Comparison of ENCODE assay signal across 8 mouse cellular contexts in genomic region chr14:28505586-28506375, GRCm38 (mm10). TPM values are rescaled to one million over a fixed set of nuclear protein-coding genes. Genes with fewer than 3 reads are reported as not detected.
A peak's percentile ranks its signal among the peaks of the same experiment; 100 is the strongest.
DNase-seq lines count a peak whose midpoint lies in the region; ATAC-seq lines count a peak whose summit lies in the region.

No protein-coding gene starts in this region.

- peak; percentile 25 to 44 for DNase-seq in urinary bladder, adult 18-20 months (ENCODE audit: low spot score in 2 of 2)
- DNase-seq in urinary bladder, adult 2 months (ENCODE audit: low spot score): no peak
- DNase-seq in embryo, embryonic 11.5 days (ENCODE audit: low read depth, low spot score): peak; percentile 35
- DNase-seq in kidney, postnatal 14 days: peak; percentile 73
- DNase-seq in midbrain, embryonic 14.5 days: peak; percentile 75
- no peak for DNase-seq in thymus, postnatal 14 days

- peak overlapping the region; percentile 72 for H3K9ac ChIP-seq in heart, embryonic 15.5 days
- H3K9ac ChIP-seq in midbrain, embryonic 14.5 days (replicated peaks; ENCODE audit: low read length): peak overlapping the region; percentile 62

- H3K4me3 ChIP-seq in heart, embryonic 15.5 days: peak overlapping the region; percentile 78
- peak overlapping the region; percentile 57 for H3K4me3 ChIP-seq in midbrain, embryonic 14.5 days (replicated peaks; ENCODE audit: low read depth, low read length)

- peak overlapping the region; percentile 92 for H3K4me2 ChIP-seq in heart, embryonic 15.5 days
- H3K4me2 ChIP-seq in midbrain, embryonic 14.5 days (ENCODE audit: low read length): peak overlapping the region; percentile 94

- peaks cover 41% of the 10 kb centered on the region for H3K4me1 ChIP-seq in heart, embryonic 15.5 days (replicated peaks)
- peaks cover 31% of the 10 kb centered on the region for H3K4me1 ChIP-seq in midbrain, embryonic 14.5 days (ENCODE audit: control insufficient read depth, insufficient read depth, low read length)

- H3K27me3 ChIP-seq in heart, embryonic 15.5 days: peaks cover 29% of the 10 kb centered on the region
- H3K27me3 ChIP-seq in midbrain, embryonic 14.5 days (ENCODE audit: control insufficient read depth, insufficient read depth, low read length): peaks cover 60% of the 10 kb centered on the region

- no peak for ATAC-seq in heart, embryonic 15.5 days (replicated peaks; ENCODE audit: insufficient number of reproducible peaks, insufficient read depth, low FRiP score, low read depth)
- ATAC-seq in midbrain, embryonic 14.5 days (ENCODE audit: low FRiP score, low TSS enrichment): 0 out of 2 replicates have a peak, but pooled peaks have one; percentile 15
- no peak for ATAC-seq in activated CD4-positive, CD25-positive, alpha-beta regulatory T cell, adult 4 months

- peak overlapping the region; percentile 88 for H3K27ac ChIP-seq in heart, embryonic 15.5 days
- H3K27ac ChIP-seq in midbrain, embryonic 14.5 days (replicated peaks; ENCODE audit: low read depth, low read length): peak overlapping the region; percentile 78

- WGBS in heart, embryonic 15.5 days: under 1% methylated on average over 62 of the region's 62 CpGs
- WGBS in midbrain, embryonic 14.5 days: under 1% methylated on average over 62 of the region's 62 CpGs

- no peaks in the 10 kb centered on the region for H3K9me3 ChIP-seq in heart, embryonic 15.5 days (replicated peaks)
- no peaks in the 10 kb centered on the region for H3K9me3 ChIP-seq in midbrain, embryonic 14.5 days (ENCODE audit: control insufficient read depth, low read length)

- H3K36me3 ChIP-seq in heart, embryonic 15.5 days: no peaks in the 10 kb centered on the region
- no peaks in the 10 kb centered on the region for H3K36me3 ChIP-seq in midbrain, embryonic 14.5 days (ENCODE audit: control insufficient read depth, insufficient read depth, low read length)

RNA-seq across cellular contexts. Expression of gene Wnt5a, which starts 1.2 kb away (rescaled TPM):
- polyA plus RNA-seq in urinary bladder, adult 2 months (2012; rRNA removed): 64.0 and 69.0 TPM in 2 replicates
- 11.9 and 13.8 TPM in 2 replicates for polyA plus RNA-seq in heart, embryonic 15.5 days (2015; fragmentation: Nextera tagmentation; extraction: Ambion mirVana)
- polyA plus RNA-seq in midbrain, embryonic 14.5 days (2014; fragmentation: Nextera tagmentation; extraction: Ambion mirVana): 12.1 and 17.3 TPM in 2 replicates
- polyA plus RNA-seq in activated CD4-positive, CD25-positive, alpha-beta regulatory T cell, adult 4 months (2017; shearing (Covaris generic)): not detected

Comparison
In these comparisons a context has a peak if more than half of its experiments do, and no peak if none do; other contexts are left out.
1. DNase-seq: peak in urinary bladder, adult 18-20 months (2 of 2), embryo, embryonic 11.5 days (single experiment), kidney, postnatal 14 days (single experiment) and midbrain, embryonic 14.5 days (single experiment); none in urinary bladder, adult 2 months (single experiment) and thymus, postnatal 14 days (single experiment).
2. RNA of gene Wnt5a, which starts 1.2 kb away (polyA plus RNA-seq): 64.0 to 69.0 TPM in urinary bladder, adult 2 months, 12.1 to 17.3 TPM in midbrain, embryonic 14.5 days and 11.9 to 13.8 TPM in heart, embryonic 15.5 days; not detected in activated CD4-positive, CD25-positive, alpha-beta regulatory T cell, adult 4 months; every median in the first group is over 10 times any median in the second.